Mouse (Mus musculus) gonadal fat pad, adult 2 months (tissue): Measurements from ENCODE around the gene Dand5. TPM values are rescaled to one million over a fixed set of nuclear protein-coding genes. Genes with fewer than 3 reads are reported as not detected.

Experiments used
- DNase-seq: peaks from one replicate; pipeline ENCODE4 v3.0.0-alpha.2; 2012; ENCODE audit warnings: low read depth
- polyA plus RNA-seq: library from polyadenylated mRNA; depleted of rRNA; stranded (reverse); fragments of >200 nt; gene quantifications from 2 replicates; pipeline ENCODE4 v1.2.3, GENCODE M21; 2012

Gene Dand5
- polyA plus RNA-seq, 1 experiment, result 3.7 TPM

DNA sequence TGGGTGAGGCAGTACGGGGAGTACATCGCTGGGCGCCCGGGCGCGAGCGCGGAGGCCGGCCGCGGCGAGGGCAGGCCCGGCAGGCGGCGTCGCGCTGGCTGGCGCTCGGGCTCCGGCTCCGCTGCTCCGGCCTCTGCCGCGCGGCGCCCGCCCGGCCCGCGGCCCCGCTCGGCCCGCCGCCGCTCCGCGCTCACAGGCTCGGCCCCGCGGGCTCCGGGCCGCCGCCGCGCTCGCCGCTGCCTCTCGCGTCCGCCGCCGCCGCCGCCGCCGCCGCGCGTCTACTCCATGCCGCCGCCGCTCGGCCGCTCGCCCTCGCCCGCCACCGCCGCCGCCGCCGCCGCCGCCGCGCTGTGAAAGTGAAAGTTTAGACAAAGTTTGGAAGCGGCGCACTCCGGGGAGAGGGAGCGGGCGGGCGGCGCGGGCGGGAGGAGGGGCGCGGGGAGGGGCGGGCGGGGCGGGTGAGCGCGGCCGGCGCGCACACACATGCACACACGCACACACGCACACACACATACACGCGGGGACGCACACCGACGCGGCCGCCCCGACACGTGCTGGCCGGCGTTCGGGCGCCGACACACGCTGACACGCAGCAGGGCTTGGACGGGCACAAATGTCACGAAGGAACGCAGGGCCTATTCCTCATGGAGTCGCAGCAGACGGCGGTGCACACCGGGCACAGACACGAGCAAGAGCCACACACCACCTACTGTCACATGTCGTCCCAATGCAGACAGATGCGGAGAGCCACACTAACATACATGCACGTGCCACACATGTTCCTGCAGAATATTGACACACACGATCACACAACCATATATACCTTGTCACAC is 22.4 kb downstream of the Dand5 start, which contains the start of gene Nfix:
Gene Nfix (minus strand): TSS at position 346 of the 833 bp plus-strand sequence.
- DNase-seq, result no peak

DNA sequence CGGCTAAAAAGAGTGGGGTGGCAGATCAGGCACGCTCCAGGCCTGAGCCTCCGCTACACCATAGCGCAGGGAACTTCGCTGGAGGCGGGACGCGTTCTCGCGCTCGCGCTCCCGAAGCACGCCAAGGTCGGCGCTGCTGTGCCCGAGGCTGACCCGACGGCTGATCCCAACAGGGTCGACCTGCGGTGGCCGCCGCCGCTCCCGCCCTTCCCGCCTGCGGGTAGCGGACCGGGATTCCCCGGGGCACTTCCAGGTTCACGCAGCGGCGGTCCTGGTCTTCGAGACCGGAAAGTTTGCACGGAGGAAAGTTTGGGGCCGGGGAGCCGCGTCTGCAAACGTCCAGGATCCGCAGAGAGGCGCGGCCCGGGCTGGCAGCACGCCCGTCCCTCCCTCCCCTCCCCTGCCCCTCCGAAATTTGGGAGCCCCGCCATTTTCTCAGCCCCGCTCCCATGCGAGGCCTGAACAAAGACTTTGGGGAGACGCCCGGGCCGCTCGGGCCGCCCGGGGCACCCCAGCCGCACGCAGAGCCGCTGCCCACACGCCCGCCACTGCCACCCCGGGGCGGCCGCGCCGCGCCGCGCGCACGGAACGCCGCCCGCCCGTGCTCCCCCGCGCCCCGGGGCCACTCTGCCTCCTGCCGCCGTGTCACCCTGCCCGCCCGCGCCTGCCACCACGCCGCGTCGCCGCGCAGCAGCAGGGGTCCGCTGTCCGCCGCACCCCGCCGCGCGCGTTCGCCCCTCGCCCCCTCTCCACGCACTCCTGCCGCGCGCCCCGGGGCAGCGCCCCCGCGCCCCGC is 23.3 kb downstream of the Dand5 start:
- no peak for DNase-seq

DNA sequence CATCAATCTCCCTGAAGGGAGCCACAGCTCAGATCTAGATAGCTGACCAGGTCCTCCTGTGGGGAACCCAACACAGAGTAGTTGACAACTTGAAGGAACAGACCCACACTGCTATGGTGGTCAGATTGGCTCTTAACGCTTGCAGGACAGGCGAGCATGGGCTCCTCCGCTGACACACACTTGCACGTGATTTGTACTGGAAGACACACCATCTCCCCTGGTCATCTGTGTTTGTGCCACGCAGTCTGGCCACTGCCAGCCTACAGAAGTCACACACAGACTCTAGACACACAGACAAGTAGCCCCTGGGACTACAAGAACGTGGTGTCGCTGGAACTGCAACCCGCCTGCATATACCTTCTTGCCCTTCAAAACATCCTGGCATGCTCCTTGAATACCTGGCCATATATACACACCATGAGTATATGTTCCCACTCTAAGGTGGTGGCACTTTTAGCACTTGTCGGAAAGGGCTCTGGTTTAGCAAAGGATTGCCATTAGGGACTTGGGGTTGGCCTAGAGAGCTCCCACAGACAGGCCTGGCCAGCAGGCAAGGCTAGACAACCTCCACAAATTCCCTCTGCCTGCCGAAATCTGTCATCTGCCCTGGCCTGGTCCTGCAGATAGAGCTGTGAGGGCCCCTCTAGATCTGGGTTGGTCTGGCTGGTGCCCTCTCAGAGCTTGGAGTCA is 24.0 kb downstream of the Dand5 start:
- DNase-seq, result no peak

DNA sequence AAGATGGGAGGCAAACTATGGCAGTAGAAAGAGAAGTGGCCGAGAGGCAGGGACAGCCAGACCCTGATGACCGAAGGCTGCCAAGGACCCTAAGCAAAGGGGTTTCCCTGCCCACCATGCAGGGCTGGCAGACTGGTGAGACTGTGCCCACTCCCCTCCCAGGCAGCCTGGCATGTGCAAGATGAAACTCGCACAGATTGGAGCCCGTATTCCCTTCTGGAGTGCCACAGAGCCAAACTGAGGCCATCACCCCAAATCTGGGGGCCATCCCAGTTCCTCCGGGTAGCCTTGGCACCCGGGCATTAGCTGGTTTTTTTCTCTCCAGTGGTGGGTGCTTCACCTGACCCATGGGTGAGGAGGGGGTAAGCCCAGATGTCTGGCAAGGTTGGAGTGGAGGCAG is 24.7 kb downstream of the Dand5 start:
- no peak for DNase-seq

GRCm38 (mm10) chr8:84797256-84797797 is 25.3 kb downstream of the Dand5 start:
- DNase-seq, result no peak

- no peak for DNase-seq
These were observed 28.1 kb downstream of the Dand5 start for GRCm38 (mm10) chr8:84794486-84794885.

DNA sequence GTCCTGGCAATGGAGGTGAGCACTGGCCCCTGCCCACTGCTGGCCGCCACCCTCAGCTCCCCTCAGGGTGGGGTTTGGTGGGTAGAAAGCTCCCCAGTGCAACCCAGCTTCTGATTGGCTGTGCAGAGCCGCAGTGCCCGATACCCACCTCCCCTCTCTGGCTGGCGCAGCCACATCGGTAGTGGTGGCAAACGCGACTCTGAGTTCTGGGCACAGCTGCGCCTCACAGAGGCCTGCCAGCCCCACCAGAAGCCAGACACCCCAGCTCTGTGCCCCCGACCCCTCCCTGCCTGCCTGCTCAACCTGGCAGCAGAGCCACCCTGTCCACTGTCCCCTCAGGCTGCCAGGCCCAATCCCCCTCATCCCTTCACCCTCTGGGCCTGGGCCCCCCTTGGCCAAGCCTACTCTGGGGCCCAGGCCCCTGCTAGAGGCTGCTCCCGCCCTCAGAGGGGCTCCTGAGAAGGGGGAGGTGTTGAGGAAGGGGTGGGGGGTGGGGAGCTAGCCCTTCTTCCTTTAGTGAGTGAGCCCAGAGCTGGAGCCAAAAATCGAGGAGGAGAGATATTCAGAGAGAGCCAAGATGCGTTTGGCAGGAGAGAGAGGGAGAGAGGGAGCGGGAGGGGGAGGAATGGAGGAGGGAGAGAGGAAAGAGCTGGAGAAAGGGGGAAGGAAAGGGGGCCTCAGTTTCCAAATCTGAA is 28.7 kb downstream of the Dand5 start:
- DNase-seq, result no peak

DNA sequence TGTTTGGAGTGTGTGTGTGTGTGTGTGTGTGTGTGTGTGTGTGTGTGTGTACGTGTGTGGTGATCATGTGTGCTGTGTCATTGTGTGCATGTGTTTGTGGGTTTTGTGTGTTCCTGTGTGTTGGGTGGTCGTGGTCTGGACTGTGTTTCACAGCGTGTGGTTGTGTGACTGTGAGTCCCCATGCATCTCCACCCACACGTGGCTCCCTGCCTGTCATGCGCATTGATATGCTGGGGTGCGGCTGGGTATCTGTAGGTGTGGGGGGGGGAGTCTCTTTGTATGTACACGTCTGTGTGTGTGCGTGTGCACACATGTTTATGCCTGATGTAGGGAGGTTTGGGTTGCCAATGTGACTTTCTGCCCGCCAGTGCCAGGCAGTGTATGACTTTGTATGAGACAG is 29.5 kb downstream of the Dand5 start:
- DNase-seq, result no peak

DNA sequence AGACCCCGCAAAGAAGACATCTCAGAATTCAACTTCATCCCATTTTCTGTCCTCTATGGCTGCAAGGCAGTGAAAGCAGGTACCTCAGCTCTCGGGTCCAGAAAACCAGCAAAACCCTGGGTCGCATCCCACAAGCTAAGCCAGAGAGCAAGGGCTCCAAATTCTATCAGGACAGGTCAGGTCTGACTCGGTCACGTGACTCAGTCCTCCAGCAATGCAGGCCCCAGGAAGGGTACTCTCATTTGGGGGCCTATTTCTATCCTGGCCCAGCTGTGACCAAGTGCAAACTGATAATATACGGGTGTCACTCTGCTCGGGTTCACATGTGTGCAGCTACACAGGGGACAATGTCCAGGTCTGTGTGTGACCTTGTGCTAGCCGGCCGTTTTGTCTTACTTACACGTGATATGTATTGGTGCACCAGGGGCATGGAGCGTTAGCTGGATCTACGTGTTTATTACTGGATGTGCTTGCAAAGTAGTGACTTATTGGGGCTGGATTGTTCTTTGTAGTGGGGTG is 30.1 kb downstream of the Dand5 start:
- no peak for DNase-seq

DNA sequence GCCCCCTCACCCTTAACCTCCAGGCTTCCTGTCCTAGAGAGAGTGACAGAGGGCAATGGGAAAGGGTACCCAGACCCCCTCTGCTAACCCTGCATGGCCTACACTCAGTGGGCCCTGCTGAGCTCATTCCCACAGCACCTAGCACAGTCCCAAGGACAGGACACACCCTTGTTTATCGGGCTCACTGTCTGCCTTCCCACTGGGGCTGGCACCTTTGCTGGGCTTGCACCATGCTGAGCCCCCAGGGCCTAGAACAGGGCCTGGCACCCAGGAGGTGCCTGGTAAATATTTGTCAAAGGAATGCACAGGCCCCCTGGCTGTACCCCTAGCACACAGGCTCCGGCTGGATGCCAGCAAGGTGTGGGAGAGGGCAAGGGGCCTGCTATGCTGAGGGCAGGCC is 32.1 kb downstream of the Dand5 start:
- DNase-seq, result no peak

DNA sequence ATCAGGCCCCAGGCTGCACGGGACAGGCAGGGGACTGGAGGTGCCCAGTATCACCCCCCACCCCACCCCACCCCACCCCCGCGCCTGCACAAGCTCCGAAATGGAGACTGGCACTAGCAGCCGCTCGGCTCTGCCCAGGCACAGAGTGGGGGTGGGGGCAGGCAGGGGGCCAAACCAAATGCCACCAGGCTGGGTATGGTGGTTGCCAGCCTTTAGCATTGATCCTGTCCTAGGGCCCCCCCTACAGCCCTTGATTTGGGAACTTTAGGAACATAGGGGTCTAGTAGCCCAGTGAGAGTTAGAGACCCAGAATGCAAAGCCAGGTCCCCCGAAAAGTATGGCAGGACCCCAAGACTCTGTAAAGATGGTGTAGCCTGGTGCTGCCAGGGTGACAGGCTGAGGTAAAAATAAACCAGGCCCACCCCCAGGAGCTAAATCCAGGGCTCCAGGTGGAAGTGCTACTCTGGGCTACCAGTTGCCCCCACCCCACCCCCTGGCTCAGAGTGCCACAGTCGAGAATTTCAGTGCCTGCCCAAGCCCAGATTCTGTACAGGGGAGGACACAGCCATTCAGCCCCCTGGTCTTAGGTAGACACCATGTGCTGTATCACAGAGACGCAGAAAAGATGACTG is 32.7 kb downstream of the Dand5 start:
- no peak for DNase-seq

DNA sequence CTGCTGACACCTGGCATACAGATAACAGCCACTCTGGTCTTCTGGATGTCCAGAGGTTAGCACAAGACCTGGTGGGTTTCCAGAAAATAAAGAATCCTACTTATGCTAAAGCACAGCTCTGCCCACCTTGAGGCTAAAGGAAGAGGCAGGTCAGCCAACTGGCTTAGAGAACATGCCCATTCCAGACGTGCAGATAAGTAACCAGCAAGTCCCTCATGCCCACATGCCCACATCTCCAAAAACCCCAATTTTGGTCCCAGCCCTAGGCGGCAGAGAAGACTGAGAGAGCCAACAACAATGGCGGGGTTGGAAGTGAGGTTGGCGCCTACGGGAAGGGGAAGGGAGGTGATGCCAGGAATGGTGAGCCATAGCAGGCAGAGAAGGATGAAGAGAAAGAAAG is 33.3 kb downstream of the Dand5 start:
- DNase-seq, result no peak

GRCm38 (mm10) chr8:84788896-84789295 is 33.7 kb downstream of the Dand5 start:
- no peak for DNase-seq

- no peak for DNase-seq
These were observed 34.9 kb downstream of the Dand5 start for GRCm38 (mm10) chr8:84787523-84788302.

- DNase-seq, result no peak
These were observed 35.7 kb downstream of the Dand5 start for GRCm38 (mm10) chr8:84786801-84787467.

- no peak for DNase-seq
These were observed 36.6 kb downstream of the Dand5 start for GRCm38 (mm10) chr8:84785756-84786677.

GRCm38 (mm10) chr8:84785506-84785755 is 37.2 kb downstream of the Dand5 start:
- no peak for DNase-seq

DNA sequence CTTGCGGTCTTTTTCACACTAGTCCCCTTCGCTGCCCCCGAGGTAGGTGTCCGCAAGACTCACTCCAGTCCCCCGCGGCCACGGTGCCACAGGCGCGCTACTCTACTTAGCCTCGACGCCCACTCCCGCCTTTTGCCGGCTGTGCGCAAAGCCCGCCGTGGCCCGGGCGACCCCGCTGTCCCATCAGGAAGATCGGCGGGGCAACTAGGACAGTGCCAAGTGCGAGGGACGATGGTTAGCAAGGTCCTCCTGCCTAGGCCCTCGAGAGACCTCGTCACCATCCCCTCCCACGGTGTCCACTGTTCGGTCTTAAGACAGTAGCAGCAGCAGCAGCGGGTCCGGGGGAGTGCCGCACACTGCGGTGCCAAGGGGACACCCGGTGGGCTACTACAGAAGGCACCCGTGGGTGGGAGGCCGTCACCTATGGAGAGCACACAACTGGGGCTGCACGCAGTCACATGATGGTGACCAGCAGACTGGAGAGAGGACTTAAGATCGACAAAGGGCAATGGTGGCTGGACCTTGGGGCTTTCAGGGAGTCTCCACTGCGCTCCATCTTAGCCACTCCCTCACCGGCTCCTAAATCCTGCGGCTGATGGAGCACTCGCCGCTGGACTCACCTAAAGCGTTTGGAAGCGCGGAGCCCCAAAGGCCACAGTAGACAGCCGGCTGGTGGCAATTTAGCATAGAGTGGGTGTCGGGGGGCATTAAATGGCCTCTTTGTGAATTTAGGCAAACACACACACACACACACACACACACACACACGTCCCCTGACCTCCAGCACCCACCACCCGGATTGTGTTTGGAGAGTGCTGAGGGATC is 37.7 kb downstream of the Dand5 start:
- no peak for DNase-seq
